Mouse (Mus musculus) spleen, embryonic (tissue): ENCODE measurements at regions not wholly inside any gene's neighbourhood (a gene's known extent, or its start where the extent isn't known, plus 50 kb on each side); places are given as distances from the start of the nearest gene placed in this dataset.

Experiments used
- CTCF ChIA-PET: fragments of 350-600 bp; sonication (Branson Sonifier 250); formaldehyde crosslinking; loops from one replicate; lab custom pipeline; 2022; lab: Charles Lee

DNA sequence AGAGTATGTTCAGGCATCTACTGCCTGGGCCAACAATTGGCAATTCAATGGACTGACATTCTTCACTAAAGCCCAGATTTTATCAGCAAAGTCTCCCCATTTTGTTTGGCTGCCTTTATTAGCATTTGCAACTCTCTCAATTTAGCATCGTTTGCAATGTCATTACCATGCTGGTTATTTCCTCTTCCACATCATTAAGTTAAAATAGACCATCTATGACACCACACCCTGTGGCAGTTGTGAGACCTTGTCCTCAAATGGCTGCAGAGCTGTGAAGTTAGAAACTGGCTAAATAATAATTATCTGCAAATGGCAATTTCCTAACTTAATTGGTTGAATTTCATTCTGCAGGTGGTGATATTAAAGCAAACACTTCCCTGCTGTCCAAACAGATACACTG lies 381.8 kb downstream of the H2al1n start:
- CTCF ChIA-PET = no interaction called here

DNA sequence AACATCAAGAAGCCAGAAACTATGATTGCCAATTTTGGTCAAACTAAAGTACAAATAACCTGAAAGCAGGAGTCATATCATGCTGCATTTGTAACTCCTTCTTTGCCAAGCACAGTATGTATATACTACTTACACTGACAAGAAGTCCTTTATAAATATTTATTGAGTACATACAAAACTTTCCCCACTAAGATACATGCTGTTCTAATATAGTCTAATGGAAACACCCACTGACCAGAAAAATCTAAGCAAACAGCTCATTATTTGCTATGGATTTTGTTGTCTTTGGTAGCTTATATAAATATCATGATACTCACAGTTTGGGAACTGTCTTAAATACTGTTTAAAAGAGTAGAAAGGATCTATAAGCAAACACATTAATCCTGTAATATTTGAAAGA lies 385.9 kb downstream of the H2al1n start:
- CTCF ChIA-PET = no interaction called here

DNA sequence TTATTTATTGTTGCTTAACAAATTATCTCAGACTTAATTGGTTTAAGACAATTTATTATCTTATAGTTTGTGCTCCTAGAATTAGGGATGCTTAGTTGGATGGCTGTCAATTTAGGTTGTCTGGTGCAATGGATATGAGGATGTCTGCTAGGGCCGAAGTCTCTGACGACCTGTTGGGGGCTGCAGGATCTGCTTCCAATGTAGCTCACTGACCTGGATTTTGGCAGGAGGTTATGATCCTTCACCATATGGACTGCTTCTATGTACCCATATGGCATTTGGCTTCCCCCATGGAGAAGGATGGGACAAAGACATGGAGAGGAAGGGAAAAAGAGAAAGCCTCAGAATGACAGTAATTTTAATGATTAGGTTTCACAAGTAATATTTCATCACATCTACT lies 391.0 kb downstream of the H2al1n start:
- CTCF ChIA-PET = no interaction called here

DNA sequence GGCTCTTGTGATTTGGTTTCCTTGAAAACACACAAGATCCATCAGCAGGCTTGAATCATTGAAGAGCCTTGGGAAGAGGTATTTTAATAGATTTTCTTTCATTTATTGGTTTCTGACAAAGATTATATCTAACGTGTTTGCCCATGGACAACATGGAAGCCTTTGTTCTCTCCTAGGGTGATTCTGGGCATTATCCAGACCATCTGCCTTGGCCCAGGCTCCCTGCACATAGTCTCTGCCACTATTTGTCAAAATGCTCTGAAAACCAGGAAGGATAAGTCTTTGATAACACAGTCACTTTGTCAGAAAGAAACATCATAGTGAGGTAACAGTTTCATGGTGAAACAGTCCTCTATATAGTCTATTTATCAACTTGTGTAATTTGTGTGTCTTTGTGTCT lies 398.2 kb downstream of the H2al1n start:
- CTCF ChIA-PET = no interaction called here

DNA sequence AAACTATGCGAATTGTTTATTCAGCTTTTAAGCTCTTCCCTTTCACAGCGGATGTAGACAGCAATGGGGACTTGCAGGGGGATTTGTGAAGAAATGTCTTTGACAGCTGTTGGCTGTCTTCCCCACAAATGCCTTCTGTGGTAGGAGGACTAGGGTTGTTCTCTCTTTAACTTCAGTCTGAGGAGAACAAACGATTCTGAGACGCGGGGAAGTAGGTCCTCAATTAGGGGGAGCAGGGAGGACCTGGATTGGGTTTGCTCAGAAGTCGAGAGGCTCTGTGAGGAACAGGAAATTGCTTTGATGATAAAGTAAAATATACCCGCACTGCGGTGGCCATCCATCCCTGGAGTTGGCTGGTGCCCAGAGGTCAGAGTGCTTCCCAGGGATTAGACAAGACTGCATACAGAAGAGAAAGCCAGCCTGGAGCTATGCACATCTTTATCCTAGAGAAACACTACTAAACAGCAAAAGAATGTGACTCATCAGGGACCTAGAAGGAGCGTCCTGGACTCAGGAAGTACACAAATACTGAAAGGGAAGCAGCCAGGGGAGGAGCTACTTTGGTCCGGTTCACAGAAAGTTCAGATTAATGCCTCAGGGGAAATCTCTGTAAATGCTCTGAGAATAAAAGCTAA lies 417.4 kb downstream of the H2al1n start:
- CTCF ChIA-PET = interaction anchor here (0.6 kb wide), 1 partner anchor 973 kb away, joined by 3 read pairs; no protein-coding TSS in a partner anchor

DNA sequence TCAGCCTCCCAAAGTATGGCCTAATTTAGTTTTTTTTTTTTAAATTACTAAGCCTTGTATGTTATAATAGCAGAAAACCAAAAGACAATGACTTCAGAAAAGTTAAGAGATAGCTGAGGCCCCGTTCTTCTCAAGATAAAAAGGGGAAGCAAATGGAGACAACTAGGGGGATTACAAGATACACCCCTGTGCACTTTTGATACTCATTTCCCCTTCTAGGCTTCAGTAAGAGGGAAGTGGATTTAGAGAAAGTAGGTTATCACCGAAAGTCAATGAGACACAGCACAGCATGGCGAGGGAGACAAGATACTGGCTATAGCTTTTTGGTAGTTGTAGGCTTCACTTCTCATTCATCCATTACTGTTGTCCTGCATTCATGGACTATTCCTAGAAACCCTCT lies 428.4 kb downstream of the H2al1n start:
- CTCF ChIA-PET = no interaction called here

DNA sequence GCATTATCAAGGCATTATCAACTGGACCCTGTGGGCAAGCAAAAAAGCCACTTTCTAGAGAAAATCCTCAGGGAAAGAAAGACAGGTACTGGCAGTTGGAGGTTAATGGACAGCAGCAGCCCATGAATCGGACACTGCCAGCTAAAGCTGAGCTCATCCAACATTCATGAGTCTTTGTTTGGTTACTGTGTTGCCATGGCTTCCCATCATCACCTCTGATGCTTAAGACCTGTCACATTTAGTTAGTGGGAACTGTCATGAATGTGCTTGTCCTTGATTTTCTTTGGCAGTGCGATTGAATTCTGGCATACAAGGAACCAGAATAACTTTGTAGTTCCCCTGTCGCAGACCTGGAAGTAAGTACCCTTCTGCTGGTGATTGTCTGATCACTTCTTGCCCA lies 453.9 kb downstream of the H2al1n start:
- CTCF ChIA-PET = no interaction called here

DNA sequence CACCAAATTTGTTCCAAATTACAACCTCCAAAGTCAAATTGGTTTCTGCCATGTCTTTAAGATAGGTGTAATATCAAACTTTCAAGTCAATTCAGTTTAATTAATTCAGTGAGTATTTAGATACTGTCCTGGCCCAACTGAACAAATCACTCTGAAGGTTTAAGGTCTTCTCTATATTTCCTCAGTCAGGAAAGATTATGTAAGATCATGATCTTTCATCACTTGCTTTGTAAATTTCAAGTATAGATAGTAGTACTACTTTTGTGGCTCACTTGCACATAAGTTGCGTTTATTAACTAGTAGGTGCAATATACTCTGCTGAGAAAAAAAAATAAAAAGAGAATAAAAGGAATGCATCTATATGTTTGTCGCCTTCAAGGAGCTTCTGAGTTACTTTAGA lies 485.4 kb downstream of the H2al1n start:
- CTCF ChIA-PET = no interaction called here

DNA sequence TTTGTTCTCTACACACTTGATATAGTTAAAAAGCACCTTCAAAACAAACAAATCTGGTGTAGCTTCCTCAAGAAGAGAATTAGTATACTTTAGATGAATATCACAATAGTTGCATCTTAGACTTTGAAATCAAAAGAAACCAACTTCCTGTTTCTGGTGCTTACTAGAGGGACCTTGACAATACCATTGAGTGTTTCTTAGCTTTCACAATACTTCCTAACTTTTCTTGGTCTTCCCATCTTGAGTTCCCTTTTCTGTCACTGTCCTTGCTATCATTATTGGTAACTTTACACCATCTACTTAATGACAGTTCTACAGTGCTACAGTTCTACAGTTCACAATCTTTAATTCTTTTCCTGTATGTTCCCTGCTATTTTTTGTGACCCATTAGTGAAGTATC lies 528.1 kb downstream of the H2al1n start:
- CTCF ChIA-PET = no interaction called here
